Mouse (Mus musculus): ENCODE measurements around the gene Rab26. TPM values are rescaled to one million over a fixed set of nuclear protein-coding genes. Genes with fewer than 3 reads are reported as not detected.
A peak's percentile ranks its signal among the peaks of the same experiment; 100 is the strongest.

Gene Rab26
- polyA plus RNA-seq, 1 experiment from 2014 or later, result 3.0 TPM

- ATAC-seq (ENCODE audit: insufficient number of reproducible peaks, low FRiP score, low TSS enrichment, low read depth), result no peak
- H3K4me1 ChIP-seq, result peaks cover 66% of the 10 kb centered on the region
- no peak overlapping the region for H3K4me3 ChIP-seq
- no peak overlapping the region for H3K4me2 ChIP-seq
- 87% methylated on average over 5 of the region's 5 CpGs for WGBS
- H3K9me3 ChIP-seq, result no peaks in the 10 kb centered on the region
- no peak overlapping the region for H3K9ac ChIP-seq
- no peaks in the 10 kb centered on the region for H3K27me3 ChIP-seq
- peak overlapping the region; percentile 12; the same call in 1 of the 2 replicates for H3K27ac ChIP-seq
- H3K36me3 ChIP-seq, result peaks cover 12% of the 10 kb centered on the region
These were observed 26.5 kb upstream of the Rab26 start for GRCm38 (mm10) chr17:24560301-24561028.

DNA sequence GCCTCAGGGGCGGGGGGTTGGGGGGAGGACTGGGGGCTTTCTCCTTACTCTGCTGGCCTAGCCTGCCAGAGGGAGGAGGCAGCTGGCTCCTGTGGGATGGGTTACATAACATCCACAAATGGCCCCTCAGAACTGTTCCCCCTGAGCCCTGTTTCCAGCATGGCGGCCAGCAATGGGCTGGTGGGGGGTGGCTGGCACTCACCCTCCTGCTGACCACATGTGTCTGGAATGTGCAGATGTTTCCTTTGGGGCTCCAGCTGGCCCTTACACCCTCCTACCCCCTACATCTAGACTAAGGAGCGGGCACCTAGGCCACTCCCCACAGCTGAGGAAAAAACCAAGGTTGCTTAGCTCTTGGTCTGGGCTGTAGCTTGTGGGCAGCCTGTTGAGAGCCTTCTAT, 25.1 kb upstream of the Rab26 start:
- peak; percentile 87 for ATAC-seq (ENCODE audit: insufficient number of reproducible peaks, low FRiP score, low TSS enrichment, low read depth)
- Histone ChIP-seq H3K9ac (no peak overlapping the region), H3K27me3 (no peaks in the 10 kb centered on the region), H3K4me3 (no peak overlapping the region), H3K27ac (peak overlapping the region; percentile 92), H3K4me1 (peaks cover 62% of the 10 kb centered on the region), H3K36me3 (no peaks in the 10 kb centered on the region), H3K9me3 (no peaks in the 10 kb centered on the region), H3K4me2 (peak overlapping the region; percentile 31)
- 25% methylated on average over 3 of the region's 3 CpGs for WGBS

DNA sequence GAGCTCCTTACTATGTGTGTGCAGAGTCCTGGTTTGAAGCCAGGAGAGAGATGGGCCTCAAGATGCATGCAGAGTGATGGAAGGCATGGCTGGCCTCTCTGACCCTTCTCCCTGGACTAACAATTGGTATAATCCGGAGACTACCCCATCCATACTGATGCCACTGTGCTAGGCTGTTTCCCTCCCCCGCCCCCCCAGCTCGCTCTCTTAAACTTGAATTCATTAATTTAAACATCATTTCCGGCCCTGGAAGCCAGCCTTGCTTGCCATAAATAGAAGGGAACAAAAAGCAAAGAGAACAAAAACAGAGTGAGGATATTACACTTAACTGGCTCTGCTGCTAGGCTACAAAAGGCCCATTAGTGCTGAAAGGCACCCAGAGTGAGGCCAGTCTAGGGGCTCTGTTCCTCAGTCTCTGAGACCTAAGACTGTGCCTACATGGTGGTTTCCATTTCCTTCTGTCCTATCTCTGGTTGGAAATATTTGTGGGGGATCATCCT, 24.6 kb upstream of the Rab26 start:
- peaks cover 62% of the 10 kb centered on the region for H3K4me1 ChIP-seq
- peak; percentile 52; the same call in 1 of the 2 replicates for ATAC-seq (ENCODE audit: insufficient number of reproducible peaks, low FRiP score, low TSS enrichment, low read depth)
- WGBS, result 25% methylated on average over 4 of the region's 4 CpGs
- no peaks in the 10 kb centered on the region for H3K27me3 ChIP-seq
- H3K9ac ChIP-seq, result no peak overlapping the region
- H3K9me3 ChIP-seq, result no peaks in the 10 kb centered on the region
- peak overlapping the region; percentile 31; the same call in 1 of the 2 replicates for H3K4me2 ChIP-seq
- no peak overlapping the region for H3K4me3 ChIP-seq
- H3K36me3 ChIP-seq, result no peaks in the 10 kb centered on the region
- peak overlapping the region; percentile 92 for H3K27ac ChIP-seq

DNA sequence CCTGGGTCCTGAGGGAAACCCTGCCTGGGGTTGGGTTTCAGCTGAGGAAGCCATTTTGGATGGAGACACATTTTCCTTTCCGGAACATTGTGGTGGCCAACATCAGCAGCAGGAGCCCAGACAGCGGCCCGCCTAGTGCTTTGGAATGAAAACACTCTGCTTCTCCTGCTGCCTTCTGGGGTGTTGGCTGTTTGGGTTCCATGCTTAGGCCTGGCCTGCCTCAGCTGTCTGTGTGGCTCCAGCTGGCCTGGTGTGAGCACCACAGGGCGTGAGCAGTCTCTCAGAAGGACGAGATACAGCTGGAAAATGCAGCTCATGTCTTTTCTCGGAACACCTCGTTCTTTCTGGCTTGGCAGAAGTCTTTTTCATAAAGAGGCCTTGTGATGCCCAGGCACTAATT, 23.1 kb upstream of the Rab26 start:
- peak overlapping the region; percentile 92 for H3K27ac ChIP-seq
- 62% methylated on average over 7 of the region's 7 CpGs for WGBS
- H3K36me3 ChIP-seq, result no peaks in the 10 kb centered on the region
- no peak overlapping the region for H3K4me3 ChIP-seq
- H3K4me1 ChIP-seq, result peaks cover 62% of the 10 kb centered on the region
- H3K27me3 ChIP-seq, result no peaks in the 10 kb centered on the region
- no peak overlapping the region for H3K4me2 ChIP-seq
- H3K9ac ChIP-seq, result no peak overlapping the region
- no peaks in the 10 kb centered on the region for H3K9me3 ChIP-seq
- peak; percentile 35; the same call in 1 of the 2 replicates for ATAC-seq (ENCODE audit: insufficient number of reproducible peaks, low FRiP score, low TSS enrichment, low read depth)

GRCm38 (mm10) chr17:24551050-24551444, 17.0 kb upstream of the Rab26 start:
- H3K27me3 ChIP-seq, result no peaks in the 10 kb centered on the region
- no peak for ATAC-seq (ENCODE audit: insufficient number of reproducible peaks, low FRiP score, low TSS enrichment, low read depth)
- peak overlapping the region; percentile 51 for H3K4me2 ChIP-seq
- H3K9me3 ChIP-seq, result no peaks in the 10 kb centered on the region
- peak overlapping the region; percentile 94 for H3K27ac ChIP-seq
- peak overlapping the region; percentile 87 for H3K9ac ChIP-seq
- 27% methylated on average over 3 of the region's 3 CpGs for WGBS
- H3K4me3 ChIP-seq, result peak overlapping the region; percentile 73
- H3K36me3 ChIP-seq, result no peaks in the 10 kb centered on the region
- peaks cover 43% of the 10 kb centered on the region for H3K4me1 ChIP-seq

GRCm38 (mm10) chr17:24550416-24551049, 16.5 kb upstream of the Rab26 start:
- Histone ChIP-seq H3K4me1 (peaks cover 39% of the 10 kb centered on the region), H3K27me3 (no peaks in the 10 kb centered on the region), H3K4me3 (peak overlapping the region; percentile 73), H3K4me2 (peak overlapping the region; percentile 51), H3K9me3 (no peaks in the 10 kb centered on the region), H3K36me3 (no peaks in the 10 kb centered on the region), H3K9ac (peak overlapping the region; percentile 87), H3K27ac (peak overlapping the region; percentile 94)
- WGBS, result under 1% methylated on average over 42 of the region's 44 CpGs
- ATAC-seq (ENCODE audit: insufficient number of reproducible peaks, low FRiP score, low TSS enrichment, low read depth), result peak; percentile 40

DNA sequence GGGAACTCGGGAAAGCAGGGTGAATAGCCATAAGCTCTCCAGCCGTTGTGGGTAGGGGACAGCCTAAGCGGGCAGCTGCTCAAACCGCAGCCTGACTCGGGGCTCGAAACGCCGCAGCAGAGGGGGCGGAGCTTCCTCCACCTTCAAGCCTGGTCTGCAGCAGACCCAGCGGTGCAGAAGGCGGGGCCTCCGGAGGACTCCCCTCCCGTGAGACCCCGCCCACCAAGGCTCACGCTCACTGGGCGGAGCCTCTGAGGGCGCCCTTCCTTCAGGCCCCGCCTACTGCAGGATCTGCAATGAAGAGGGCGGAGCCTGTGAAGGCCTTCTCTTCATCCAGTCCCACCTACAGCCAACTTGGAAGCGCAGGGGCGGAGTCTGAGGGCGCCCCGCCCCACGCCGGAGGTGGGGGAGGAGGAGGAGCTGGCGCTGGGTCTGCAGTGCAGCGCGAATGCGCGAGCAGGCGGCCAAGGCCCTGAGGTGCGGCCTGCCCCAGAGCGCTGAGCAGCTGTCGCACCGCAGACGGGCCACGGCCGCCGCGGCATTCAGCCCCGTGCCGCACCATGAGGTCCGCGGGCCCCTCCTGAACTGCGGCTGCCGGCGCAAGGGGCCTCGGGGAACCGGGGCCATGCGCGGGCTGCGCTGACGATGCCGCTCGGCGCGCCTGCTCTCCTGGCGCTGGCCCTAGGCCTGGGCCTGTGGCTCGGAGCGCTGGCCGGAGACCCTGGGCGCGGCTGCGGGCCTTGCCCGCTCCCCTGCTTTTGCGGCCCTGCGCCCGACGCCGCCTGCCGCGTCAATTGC, 15.8 kb upstream of the Rab26 start, which contains the start of gene Pkd1:
TSS of gene Pkd1 (plus strand) at position 217 of the 798 bp plus-strand sequence.
- peak within 1 kb of the TSS; percentile 87 for H3K9ac ChIP-seq
- peak within 1 kb of the TSS; percentile 94 for H3K27ac ChIP-seq
- H3K4me1 ChIP-seq, result peaks cover 36% of the 10 kb centered on the region
- peak within 1 kb of the TSS; percentile 73 for H3K4me3 ChIP-seq
- peak within 1 kb of the TSS; percentile 51 for H3K4me2 ChIP-seq
- no peaks in the 10 kb centered on the region for H3K36me3 ChIP-seq
- 0 out of 2 replicates have a peak, but pooled peaks cover under 1% of the 10 kb centered on the region for H3K27me3 ChIP-seq
- no peaks in the 10 kb centered on the region for H3K9me3 ChIP-seq
- peak; percentile 96 for ATAC-seq (ENCODE audit: insufficient number of reproducible peaks, low FRiP score, low TSS enrichment, low read depth)
- under 1% methylated on average over 72 of the region's 72 CpGs for WGBS

GRCm38 (mm10) chr17:24548921-24549617, 15.1 kb upstream of the Rab26 start:
- H3K27ac ChIP-seq, result peak overlapping the region; percentile 82
- H3K4me2 ChIP-seq, result peak overlapping the region; percentile 51
- H3K4me1 ChIP-seq, result peaks cover 37% of the 10 kb centered on the region
- peak overlapping the region; percentile 73 for H3K4me3 ChIP-seq
- 3% methylated on average over 23 of the region's 23 CpGs for WGBS
- ATAC-seq (ENCODE audit: insufficient number of reproducible peaks, low FRiP score, low TSS enrichment, low read depth), result peak; percentile 1; the same call in 1 of the 2 replicates
- no peaks in the 10 kb centered on the region for H3K9me3 ChIP-seq
- 0 out of 2 replicates have a peak overlapping the region, but pooled peaks have one; percentile 20 for H3K9ac ChIP-seq
- peaks cover 4% of the 10 kb centered on the region; the same call in 1 of the 2 replicates for H3K27me3 ChIP-seq
- H3K36me3 ChIP-seq, result no peaks in the 10 kb centered on the region

GRCm38 (mm10) chr17:24548435-24548834, 14.4 kb upstream of the Rab26 start:
- Histone ChIP-seq H3K27me3 (peaks cover 4% of the 10 kb centered on the region; the same call in 1 of the 2 replicates), H3K4me1 (peaks cover 37% of the 10 kb centered on the region), H3K36me3 (no peaks in the 10 kb centered on the region), H3K9ac (0 out of 2 replicates have a peak overlapping the region, but pooled peaks have one; percentile 20), H3K4me3 (peak overlapping the region; percentile 73), H3K9me3 (no peaks in the 10 kb centered on the region), H3K4me2 (peak overlapping the region; percentile 51), H3K27ac (peak overlapping the region; percentile 82)
- 21% methylated on average over 9 of the region's 9 CpGs for WGBS
- no peak for ATAC-seq (ENCODE audit: insufficient number of reproducible peaks, low FRiP score, low TSS enrichment, low read depth)

DNA sequence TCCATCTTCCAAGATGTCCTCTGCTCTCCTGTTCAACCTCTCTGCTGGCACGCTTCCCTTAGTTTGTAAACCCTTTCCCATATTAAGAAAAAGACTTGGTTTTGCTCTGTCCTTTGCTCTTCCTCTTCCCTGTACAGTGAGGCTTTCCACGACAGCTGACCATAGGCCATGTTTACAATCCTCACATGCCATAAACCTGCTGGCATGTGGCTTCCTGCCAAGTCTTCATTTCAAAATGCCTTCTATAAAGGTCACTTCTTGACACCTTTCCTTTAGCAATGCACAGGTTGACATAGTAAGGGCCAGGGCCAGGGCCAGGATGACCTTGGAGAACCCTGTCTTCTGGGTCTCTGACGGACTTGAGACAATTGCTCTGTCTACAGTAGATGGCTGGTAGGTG, 12.2 kb upstream of the Rab26 start:
- no peak for ATAC-seq (ENCODE audit: insufficient number of reproducible peaks, low FRiP score, low TSS enrichment, low read depth)
- 76% methylated on average over 3 of the region's 3 CpGs for WGBS
- Histone ChIP-seq H3K4me1 (peaks cover 25% of the 10 kb centered on the region), H3K9ac (no peak overlapping the region), H3K36me3 (no peaks in the 10 kb centered on the region), H3K4me3 (no peak overlapping the region), H3K27me3 (peaks cover 4% of the 10 kb centered on the region; the same call in 1 of the 2 replicates), H3K4me2 (no peak overlapping the region), H3K27ac (no peak overlapping the region), H3K9me3 (no peaks in the 10 kb centered on the region)

DNA sequence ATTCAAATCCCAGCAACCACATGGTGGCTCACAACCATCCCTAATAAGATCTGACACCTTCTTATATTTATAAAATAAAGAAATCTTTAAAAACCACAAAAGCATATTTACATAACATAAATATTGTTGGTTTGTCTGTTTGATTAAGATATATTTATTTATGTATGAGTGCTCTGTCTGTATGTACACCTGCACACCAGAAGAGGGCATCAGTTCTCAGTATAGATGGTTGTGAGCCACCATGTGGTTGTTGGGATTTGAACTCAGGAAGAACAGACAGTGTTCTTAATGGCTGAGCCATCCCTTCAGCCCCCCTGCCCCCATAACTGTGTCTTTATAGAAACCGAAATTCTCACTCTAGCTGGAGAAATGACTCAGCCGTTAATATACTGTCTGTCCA, 11.2 kb upstream of the Rab26 start:
- no peak overlapping the region for H3K4me3 ChIP-seq
- H3K9me3 ChIP-seq, result no peaks in the 10 kb centered on the region
- ATAC-seq (ENCODE audit: insufficient number of reproducible peaks, low FRiP score, low TSS enrichment, low read depth), result no peak
- no peak overlapping the region for H3K27ac ChIP-seq
- peaks cover 4% of the 10 kb centered on the region; the same call in 1 of the 2 replicates for H3K27me3 ChIP-seq
- 80% methylated on average over 2 of the region's 2 CpGs for WGBS
- H3K4me1 ChIP-seq, result peaks cover 16% of the 10 kb centered on the region; the same call in 1 of the 2 replicates
- H3K36me3 ChIP-seq, result no peaks in the 10 kb centered on the region
- no peak overlapping the region for H3K4me2 ChIP-seq
- H3K9ac ChIP-seq, result no peak overlapping the region

Measured in limb, embryonic 15.5 days (tissue).